Mouse (Mus musculus) central nervous system, embryonic 14 days (tissue): ENCODE data around the gene Obp1b. TPM values are rescaled to one million over a fixed set of nuclear protein-coding genes. Genes with fewer than 3 reads are reported as not detected.

Experiments
- polyA plus RNA-seq: library from polyadenylated mRNA; depleted of rRNA; stranded (reverse); fragments of >200 nt; gene quantifications from 2 replicates; pipeline ENCODE4 v1.2.3, GENCODE M21; 2012; rRNA removed

The Obp1b gene
- not detected in 2 replicates for polyA plus RNA-seq

DNA sequence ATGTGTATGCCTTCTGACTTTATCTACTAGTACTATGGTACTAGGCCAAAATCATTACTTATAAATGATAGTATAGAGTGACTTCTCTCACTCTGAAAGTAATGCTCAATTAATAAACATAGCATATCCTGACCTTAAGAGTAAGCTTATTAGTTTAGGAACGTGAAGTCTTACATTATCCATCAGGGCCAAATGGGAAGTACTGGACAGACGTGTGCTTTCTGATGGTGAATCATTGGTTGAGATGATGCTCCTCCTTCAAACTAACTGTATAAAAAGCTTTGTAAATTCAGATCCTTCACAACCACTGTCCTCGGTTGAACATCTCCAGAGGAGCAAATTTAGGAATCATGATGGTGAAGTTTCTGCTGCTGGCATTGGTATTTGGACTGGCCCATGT lies at the start of gene Obp1b:
Obp1b (plus strand) TSS at position 301 of the 400 bp plus-strand sequence.

Other genes starting within 250 kb of the Obp1b start
- 0.10 TPM in 1 of 2 replicates, not detected in the other for gene Obp1a, start 95.4 kb upstream of the Obp1b start, polyA plus RNA-seq
- gene Gm5938, start 61.3 kb upstream of the Obp1b start, polyA plus RNA-seq, result not detected in 2 replicates
- not detected in 2 replicates for gene Gm14743, start 59.1 kb downstream of the Obp1b start, polyA plus RNA-seq
- not detected in 2 replicates for gene 4930480E11Rik, start 182.9 kb downstream of the Obp1b start, polyA plus RNA-seq